Mouse (Mus musculus) limb, embryonic 14.5 days (tissue): ENCODE data around the gene Phldb3. TPM values are rescaled to one million over a fixed set of nuclear protein-coding genes. Genes with fewer than 3 reads are reported as not detected.

ENCODE experiments used
- ATAC-seq: fragments of 200-750 bp; cut with Nextera tagmentation; 2 replicates; pipeline ENCODE4 v1.8.0; 2017; ENCODE audit warnings: low read depth, moderate number of reproducible peaks, moderate TSS enrichment; ENCODE audit not compliant: low FRiP score
- DNase-seq: peaks from one replicate; pipeline ENCODE4 v3.0.0-alpha.2; 2015; ENCODE audit warnings: low spot score
- H3K27ac ChIP-seq: fragments of 300-500 bp; sonication (generic); replicated peaks from 2 replicates; pipeline ENCODE4 v1.5.1; 2014; ENCODE audit warnings: low read depth, mild to moderate bottlenecking, low read length, moderate library complexity, mixed read lengths
- H3K27me3 ChIP-seq: fragments of 300-500 bp; sonication (generic); 2 replicates; pipeline ENCODE4 v1.6.1; 2014; ENCODE audit warnings: low read length, mixed read lengths; ENCODE audit not compliant: control insufficient read depth, insufficient read depth
- H3K36me3 ChIP-seq: fragments of 300-500 bp; sonication (generic); 2 replicates; pipeline ENCODE4 v1.6.1; 2014; ENCODE audit warnings: mild to moderate bottlenecking, low read length, moderate library complexity, mixed read lengths; ENCODE audit not compliant: control insufficient read depth, insufficient read depth
- H3K4me1 ChIP-seq: fragments of 300-500 bp; sonication (generic); 2 replicates; pipeline ENCODE4 v1.6.1; 2014; ENCODE audit warnings: antibody characterized with exemption, low read length, mixed read lengths; ENCODE audit not compliant: control insufficient read depth, insufficient read depth
- H3K4me2 ChIP-seq: fragments of 300-500 bp; sonication (generic); replicated peaks from 2 replicates; pipeline ENCODE4 v1.6.1; 2014; ENCODE audit warnings: low read depth, mild to moderate bottlenecking, low read length, moderate library complexity; ENCODE audit not compliant: severe bottlenecking
- H3K4me3 ChIP-seq: fragments of 300-500 bp; sonication (generic); replicated peaks from 2 replicates; pipeline ENCODE4 v1.5.1; 2014; ENCODE audit warnings: low read length
- H3K9ac ChIP-seq: fragments of 300-500 bp; sonication (generic); 2 replicates; pipeline ENCODE4 v1.6.1; 2014; ENCODE audit warnings: mild to moderate bottlenecking, low read depth, low read length, moderate library complexity; ENCODE audit not compliant: severe bottlenecking
- H3K9me3 ChIP-seq: fragments of 300-500 bp; sonication (generic); 2 replicates; pipeline ENCODE4 v1.6.1; 2016; ENCODE audit warnings: low read length; ENCODE audit not compliant: control insufficient read depth
- POLR2A ChIP-seq: fragments of 200-500 bp; IDR thresholded peaks from 2 replicates; pipeline ENCODE4 v1.8.0; 2012; ENCODE audit warnings: inconsistent platforms, mild to moderate bottlenecking, moderate library complexity, borderline replicate concordance; ENCODE audit not compliant: insufficient read depth, insufficient read length; ENCODE audit errors: extremely low read depth
- WGBS: fragments of 180-500 bp; shearing (Covaris S2); extraction: QIAGEN DNeasy Blood & Tissue Kit; methylation state at CpG from one replicate; pipeline ENCODE4 v1.1.7; 2014; 5-methylcytosine and 5-hydroxymethylcytosine counted together
- polyA plus RNA-seq, 2 experiments: library from polyadenylated mRNA; depleted of rRNA in 1 of 2; stranded (reverse) in 1 of 2; unstranded in 1 of 2; fragments of >200 nt; fragmentation: Nextera tagmentation in 1 of 2; extraction: Ambion mirVana in 1 of 2; gene quantifications; 2 replicates each; pipeline versions ENCODE4 v1.2.1 to v1.2.3; 2012 to 2014

Phldb3 gene
- polyA plus RNA-seq, 2 experiments = 1.2 to 5.5 TPM

- Histone ChIP-seq H3K9ac (no peak overlapping the region), H3K4me2 (peak overlapping the region; percentile 27; the same call in 1 of the 2 replicates), H3K9me3 (no peaks in the 10 kb centered on the region), H3K27ac (no peak overlapping the region), H3K36me3 (no peaks in the 10 kb centered on the region), H3K27me3 (no peaks in the 10 kb centered on the region), H3K4me1 (no peaks in the 10 kb centered on the region), H3K4me3 (no peak overlapping the region)
- peak; percentile 93 for DNase-seq
- WGBS = 8% methylated on average over 13 of the region's 13 CpGs
- peak; percentile 87 for ATAC-seq
- TF ChIP-seq POLR2A = no peak
These were observed 9.5 kb upstream of the Phldb3 start for GRCm38 (mm10) chr7:24600941-24601597.

- Histone ChIP-seq H3K27me3 (peaks cover 7% of the 10 kb centered on the region), H3K4me1 (peaks cover 4% of the 10 kb centered on the region), H3K9ac (no peak overlapping the region), H3K36me3 (no peaks in the 10 kb centered on the region; the same call in 1 of the 2 replicates), H3K27ac (no peak overlapping the region), H3K4me3 (no peak overlapping the region), H3K4me2 (no peak overlapping the region), H3K9me3 (no peaks in the 10 kb centered on the region)
- TF ChIP-seq POLR2A = no peak
- 86% methylated on average over 7 of the region's 7 CpGs for WGBS
- DNase-seq (no peak), ATAC-seq (no peak)
These were observed 5.0 kb upstream of the Phldb3 start for GRCm38 (mm10) chr7:24605561-24605960.

GRCm38 (mm10) chr7:24606046-24606445, 4.5 kb upstream of the Phldb3 start:
- WGBS = 81% methylated on average over 7 of the region's 7 CpGs
- Histone ChIP-seq H3K27ac (no peak overlapping the region), H3K9ac (no peak overlapping the region), H3K27me3 (peaks cover 12% of the 10 kb centered on the region), H3K4me2 (no peak overlapping the region), H3K4me3 (no peak overlapping the region), H3K4me1 (peaks cover 4% of the 10 kb centered on the region), H3K36me3 (no peaks in the 10 kb centered on the region; the same call in 1 of the 2 replicates), H3K9me3 (no peaks in the 10 kb centered on the region)
- DNase-seq (no peak), ATAC-seq (no peak)
- TF ChIP-seq POLR2A = no peak

GRCm38 (mm10) chr7:24608017-24608416, 2.5 kb upstream of the Phldb3 start:
- no peak overlapping the region for H3K27ac ChIP-seq
- H3K4me2 ChIP-seq = no peak overlapping the region
- H3K9ac ChIP-seq = no peak overlapping the region
- peak; percentile 64 for ATAC-seq
- no peaks in the 10 kb centered on the region; the same call in 1 of the 2 replicates for H3K36me3 ChIP-seq
- no peak overlapping the region for H3K4me3 ChIP-seq
- H3K9me3 ChIP-seq = no peaks in the 10 kb centered on the region
- WGBS = 48% methylated on average over 6 of the region's 6 CpGs
- no peak for TF ChIP-seq POLR2A
- H3K4me1 ChIP-seq = peaks cover 11% of the 10 kb centered on the region
- peak; percentile 85 for DNase-seq
- H3K27me3 ChIP-seq = peaks cover 32% of the 10 kb centered on the region

- Histone ChIP-seq H3K9ac (no peak overlapping the region), H3K27me3 (peaks cover 37% of the 10 kb centered on the region), H3K36me3 (no peaks in the 10 kb centered on the region; the same call in 1 of the 2 replicates), H3K4me1 (peaks cover 11% of the 10 kb centered on the region), H3K4me3 (no peak overlapping the region), H3K4me2 (no peak overlapping the region), H3K27ac (no peak overlapping the region), H3K9me3 (no peaks in the 10 kb centered on the region)
- 64% methylated on average over 7 of the region's 8 CpGs for WGBS
- DNase-seq (no peak), ATAC-seq (no peak)
- TF ChIP-seq POLR2A = no peak
These were observed 2.0 kb upstream of the Phldb3 start for GRCm38 (mm10) chr7:24608561-24608960.
